Mouse (Mus musculus): Measurements from ENCODE around the gene Zfp131. TPM values are rescaled to one million over a fixed set of nuclear protein-coding genes. Genes with fewer than 3 reads are reported as not detected.
"Not testable (repeated sequence)": the region's sequence is repeated elsewhere in the genome, so short reads cannot be mapped to it uniquely, and the experiment has no call there.

Zfp131 gene
- polyA plus RNA-seq (2015; fragmentation: Nextera tagmentation; extraction: Ambion mirVana): 18.2 and 18.3 TPM in 2 replicates

DNA sequence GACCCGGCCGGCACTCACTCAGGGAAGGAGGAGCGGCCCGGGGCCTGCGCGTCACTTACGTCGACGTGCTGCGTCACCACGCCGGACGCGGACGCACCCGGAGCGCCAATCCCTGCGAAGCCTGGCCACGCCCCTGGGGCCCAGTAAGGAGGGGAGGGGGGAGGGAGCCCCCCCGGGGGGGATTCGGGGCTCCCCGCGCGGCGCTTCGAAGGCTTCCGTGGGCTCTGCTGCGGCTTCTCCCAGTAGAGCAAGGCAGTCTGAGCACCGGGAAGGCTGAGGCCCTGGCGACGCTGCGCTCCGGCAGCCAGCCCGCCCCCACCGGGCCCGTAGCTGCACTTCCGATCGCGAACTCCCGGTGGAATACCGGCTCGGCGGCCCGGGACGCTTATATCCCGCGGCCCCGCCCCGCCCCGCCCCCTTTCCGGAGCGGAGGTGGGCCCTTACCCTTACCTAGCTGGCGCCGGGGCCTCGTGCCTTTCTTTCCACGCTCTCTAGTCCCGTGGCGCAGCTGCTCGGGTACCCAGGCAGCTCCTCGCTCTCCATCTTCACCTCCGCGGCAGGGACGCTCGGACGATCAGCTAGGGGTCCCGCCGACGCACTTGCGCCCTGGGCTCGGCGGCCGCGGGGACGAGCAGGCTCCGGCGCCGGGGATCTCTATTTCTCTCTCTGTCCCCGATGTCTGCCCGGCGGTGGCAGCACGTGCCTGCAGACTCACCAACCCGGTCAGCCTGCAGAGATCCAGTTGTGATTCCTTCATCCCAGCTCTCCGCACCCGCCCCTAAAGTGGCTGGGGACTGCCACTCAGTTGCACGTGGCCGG is at the start of gene Zfp131:
TSS of gene Zfp131 (minus strand) at position 129 of the 819 bp plus-strand sequence.
- peak within 1 kb of the TSS; percentile 90 for H3K4me2 ChIP-seq (replicated peaks; ENCODE audit: low read depth)
- peak within 1 kb of the TSS; percentile 97 for H3K27ac ChIP-seq (replicated peaks)
- H3K36me3 ChIP-seq (ENCODE audit: control insufficient read depth, insufficient read depth, low read length): peaks cover 5% of the 10 kb centered on the region
- H3K27me3 ChIP-seq (ENCODE audit: control insufficient read depth, insufficient read depth, low read length): no peaks in the 10 kb centered on the region
- H3K4me3 ChIP-seq (ENCODE audit: low read depth, low read length): peak within 1 kb of the TSS; percentile 82
- DNase-seq (ENCODE audit: low spot score) (peak; percentile 96), ATAC-seq (ENCODE audit: low FRiP score, low TSS enrichment) (peak; percentile 99)
- WGBS: under 1% methylated on average over 45 of the region's 86 CpGs
- H3K9me3 ChIP-seq (ENCODE audit: control insufficient read depth, low read length): no peaks in the 10 kb centered on the region
- H3K9ac ChIP-seq (ENCODE audit: low read length): peak within 1 kb of the TSS; percentile 91
- H3K4me1 ChIP-seq (replicated peaks; ENCODE audit: control insufficient read depth, insufficient read depth): peaks cover 6% of the 10 kb centered on the region; the same call in 1 of the 2 replicates
- TF ChIP-seq EP300 (optimal IDR thresholded peaks at IDR 0.05): no peak
- TF ChIP-seq CTCF (IDR thresholded peaks at IDR 0.05; ENCODE audit: low read depth): peak; percentile 9; the same call in 1 of the 2 replicates

DNA sequence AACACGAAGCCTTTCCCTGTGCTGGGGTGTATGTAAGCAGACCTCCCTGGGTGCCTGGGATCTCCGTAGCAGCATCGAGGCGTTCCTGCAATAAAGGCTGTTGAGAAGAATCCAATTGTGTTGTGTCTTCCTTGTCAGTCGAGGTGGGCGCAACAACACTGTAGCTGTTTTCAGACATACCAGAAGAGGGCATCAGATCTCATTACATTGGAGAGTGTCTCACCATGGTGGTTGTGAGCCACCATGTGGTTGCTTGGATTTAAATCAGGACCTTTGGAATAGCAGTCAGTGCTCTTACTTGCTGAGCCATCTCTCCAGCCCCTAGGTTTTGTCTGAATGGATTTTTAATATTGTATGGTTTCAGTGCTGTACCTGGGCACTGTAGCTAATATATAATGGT is 49.3 kb upstream of the Zfp131 start:
- H3K27me3 ChIP-seq (ENCODE audit: control insufficient read depth, insufficient read depth, low read length); H3K4me2 ChIP-seq (replicated peaks; ENCODE audit: low read depth); H3K4me3 ChIP-seq (ENCODE audit: low read depth, low read length); H3K9ac ChIP-seq (ENCODE audit: low read length); H3K36me3 ChIP-seq (ENCODE audit: control insufficient read depth, insufficient read depth, low read length); ATAC-seq (ENCODE audit: low FRiP score, low TSS enrichment); H3K4me1 ChIP-seq (replicated peaks; ENCODE audit: control insufficient read depth, insufficient read depth); H3K9me3 ChIP-seq (ENCODE audit: control insufficient read depth, low read length); DNase-seq (ENCODE audit: low spot score); H3K27ac ChIP-seq (replicated peaks): not testable (repeated sequence)
- TF ChIP-seq CTCF (IDR thresholded peaks at IDR 0.05; ENCODE audit: low read depth): peak; percentile 53
- 26% methylated on average over 6 of the region's 6 CpGs for WGBS

DNA sequence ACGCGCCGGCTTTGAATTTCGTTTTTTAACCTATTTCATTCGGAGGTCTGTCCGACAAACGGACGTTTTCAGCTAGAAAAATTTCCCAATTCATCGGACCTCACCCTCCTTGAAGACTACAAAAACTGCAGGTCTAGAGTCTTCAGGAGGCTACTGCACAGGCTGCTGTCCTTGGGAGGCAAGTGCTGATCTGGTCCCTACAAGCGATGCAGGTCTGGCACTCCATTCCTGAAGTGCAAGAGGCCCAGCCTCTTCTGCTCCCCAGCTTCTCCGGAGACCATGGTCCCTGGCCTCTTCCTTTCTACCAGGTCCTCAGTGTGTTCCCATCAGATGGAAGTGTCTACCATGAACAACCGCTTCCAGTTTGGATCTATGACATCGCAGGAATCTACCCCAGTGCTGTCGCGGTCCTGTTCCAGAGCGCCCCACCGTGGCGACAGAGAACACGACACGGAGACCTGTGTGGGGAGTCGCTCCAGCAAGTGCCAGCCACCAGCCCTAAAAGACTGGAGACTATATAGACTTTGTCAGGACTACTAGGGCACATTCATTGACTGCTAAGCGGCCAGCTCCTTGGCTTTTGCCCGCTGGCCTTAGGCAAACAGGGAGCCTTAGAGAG is 47.1 kb upstream of the Zfp131 start:
- peak; percentile 50 for DNase-seq (ENCODE audit: low spot score)
- not testable (repeated sequence) for H3K36me3 ChIP-seq (ENCODE audit: control insufficient read depth, insufficient read depth, low read length); H3K4me1 ChIP-seq (replicated peaks; ENCODE audit: control insufficient read depth, insufficient read depth); H3K4me2 ChIP-seq (replicated peaks; ENCODE audit: low read depth); H3K9me3 ChIP-seq (ENCODE audit: control insufficient read depth, low read length); ATAC-seq (ENCODE audit: low FRiP score, low TSS enrichment); H3K27ac ChIP-seq (replicated peaks); H3K9ac ChIP-seq (ENCODE audit: low read length); H3K4me3 ChIP-seq (ENCODE audit: low read depth, low read length); H3K27me3 ChIP-seq (ENCODE audit: control insufficient read depth, insufficient read depth, low read length)
- WGBS: 5% methylated on average over 14 of the region's 23 CpGs
- peak; percentile 46 for TF ChIP-seq CTCF (IDR thresholded peaks at IDR 0.05; ENCODE audit: low read depth)

DNA sequence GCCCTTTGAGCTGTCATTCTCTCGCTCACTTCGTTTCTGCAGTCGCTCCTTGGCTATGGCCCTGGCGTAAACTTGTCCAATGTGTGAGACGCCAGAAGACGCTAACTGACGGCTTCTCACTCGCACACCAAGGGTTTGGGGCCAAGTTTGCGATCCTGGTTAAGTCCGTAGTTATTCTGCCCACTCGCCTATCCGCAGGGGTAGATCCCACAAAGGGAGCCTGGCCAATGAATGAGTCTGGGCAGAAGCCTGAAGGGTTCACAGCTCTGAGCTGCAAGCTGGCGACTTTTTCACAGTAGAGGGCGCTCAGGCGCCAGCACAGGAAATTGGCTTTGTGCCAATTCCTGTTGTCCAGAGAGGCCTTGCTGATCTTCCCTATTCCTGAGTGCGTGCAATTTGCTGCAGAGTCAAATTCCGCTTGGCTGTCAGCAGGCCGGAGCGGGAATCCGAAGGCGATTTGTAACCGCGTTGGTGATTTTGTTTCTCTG is 45.7 kb upstream of the Zfp131 start:
- not testable (repeated sequence) for H3K9ac ChIP-seq (ENCODE audit: low read length); DNase-seq (ENCODE audit: low spot score); H3K27me3 ChIP-seq (ENCODE audit: control insufficient read depth, insufficient read depth, low read length); H3K9me3 ChIP-seq (ENCODE audit: control insufficient read depth, low read length); H3K36me3 ChIP-seq (ENCODE audit: control insufficient read depth, insufficient read depth, low read length); H3K4me1 ChIP-seq (replicated peaks; ENCODE audit: control insufficient read depth, insufficient read depth); H3K27ac ChIP-seq (replicated peaks)
- WGBS: 10% methylated on average over 18 of the region's 23 CpGs
- peak overlapping the region; percentile 6; the same call in 1 of the 2 replicates for H3K4me3 ChIP-seq (ENCODE audit: low read depth, low read length)
- peak; percentile 73 for ATAC-seq (ENCODE audit: low FRiP score, low TSS enrichment)
- TF ChIP-seq CTCF (IDR thresholded peaks at IDR 0.05; ENCODE audit: low read depth): peak; percentile 48
- H3K4me2 ChIP-seq (replicated peaks; ENCODE audit: low read depth): peak overlapping the region; percentile 37

DNA sequence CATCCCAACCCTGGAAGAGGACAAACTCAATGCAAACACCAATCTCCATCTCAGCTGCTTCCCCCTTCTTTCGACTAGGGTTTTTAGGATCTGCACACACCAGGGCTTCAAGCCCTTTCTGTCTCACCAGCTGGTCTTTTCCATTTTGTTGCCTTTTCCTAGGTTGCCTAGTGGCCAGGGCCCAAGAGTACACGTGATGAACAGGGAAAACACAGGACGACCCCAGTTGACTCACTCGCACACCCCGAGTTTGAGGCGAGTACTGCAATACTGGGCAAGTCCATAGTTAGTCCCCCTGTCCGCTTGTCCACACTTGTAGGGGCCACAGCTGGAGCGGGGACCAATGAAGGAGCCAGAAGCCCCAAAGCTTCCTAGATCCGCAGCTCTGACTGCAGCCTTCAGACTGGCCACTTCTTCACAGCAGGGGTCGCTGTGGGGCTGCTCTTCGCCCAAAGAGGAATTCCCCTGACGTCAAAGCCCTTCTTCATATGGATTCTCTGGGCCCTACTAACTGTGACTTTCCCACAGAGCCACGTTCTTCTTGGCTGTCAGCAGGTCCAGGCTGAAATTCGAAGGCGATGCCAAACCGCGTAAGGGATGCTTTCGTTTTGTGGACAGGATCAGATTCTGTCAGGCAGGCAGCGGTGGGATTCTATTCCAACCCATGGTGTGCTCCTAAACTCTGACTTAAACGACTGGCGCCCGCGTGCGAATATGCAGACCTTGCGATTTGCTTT is 44.8 kb upstream of the Zfp131 start, which contains the start of gene D13Ertd608e:
TSS of gene D13Ertd608e (plus strand) at position 687 of the 737 bp plus-strand sequence.
- peak; percentile 66 for TF ChIP-seq CTCF (IDR thresholded peaks at IDR 0.05; ENCODE audit: low read depth)
- H3K9ac ChIP-seq (ENCODE audit: low read length); H3K9me3 ChIP-seq (ENCODE audit: control insufficient read depth, low read length); H3K27me3 ChIP-seq (ENCODE audit: control insufficient read depth, insufficient read depth, low read length); H3K36me3 ChIP-seq (ENCODE audit: control insufficient read depth, insufficient read depth, low read length); H3K27ac ChIP-seq (replicated peaks); H3K4me1 ChIP-seq (replicated peaks; ENCODE audit: control insufficient read depth, insufficient read depth): not testable (repeated sequence)
- peak; percentile 58 for DNase-seq (ENCODE audit: low spot score)
- ATAC-seq (ENCODE audit: low FRiP score, low TSS enrichment): peak; percentile 67
- peak within 1 kb of the TSS; percentile 6; the same call in 1 of the 2 replicates for H3K4me3 ChIP-seq (ENCODE audit: low read depth, low read length)
- WGBS: 11% methylated on average over 18 of the region's 25 CpGs
- peak within 1 kb of the TSS; percentile 37 for H3K4me2 ChIP-seq (replicated peaks; ENCODE audit: low read depth)

DNA sequence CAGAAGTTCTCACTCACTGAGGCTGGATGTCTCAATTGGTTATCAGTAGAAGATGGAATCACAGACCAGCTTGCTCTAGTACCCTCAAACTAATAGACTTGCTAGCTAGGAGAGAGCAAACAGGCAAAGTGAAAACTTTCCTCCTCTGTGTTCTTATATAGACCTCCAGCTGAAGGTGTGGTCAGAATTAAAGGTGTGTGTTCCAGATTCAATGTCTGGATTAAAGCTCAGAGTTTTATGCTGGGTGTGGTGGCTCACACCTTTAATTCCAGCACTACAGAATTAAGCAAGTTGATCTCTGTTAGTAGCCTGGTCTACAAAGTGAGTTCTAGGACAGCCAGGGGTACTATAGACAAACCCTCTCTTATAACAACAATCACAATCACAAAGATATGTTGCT is 39.4 kb upstream of the Zfp131 start, which contains the start of gene AF067063:
TSS of gene AF067063 (minus strand) at position 101 of the 400 bp plus-strand sequence.
- not testable (repeated sequence) for H3K4me2 ChIP-seq (replicated peaks; ENCODE audit: low read depth); H3K9me3 ChIP-seq (ENCODE audit: control insufficient read depth, low read length); H3K27me3 ChIP-seq (ENCODE audit: control insufficient read depth, insufficient read depth, low read length); H3K27ac ChIP-seq (replicated peaks); H3K36me3 ChIP-seq (ENCODE audit: control insufficient read depth, insufficient read depth, low read length); H3K4me1 ChIP-seq (replicated peaks; ENCODE audit: control insufficient read depth, insufficient read depth); DNase-seq (ENCODE audit: low spot score); H3K9ac ChIP-seq (ENCODE audit: low read length); H3K4me3 ChIP-seq (ENCODE audit: low read depth, low read length); ATAC-seq (ENCODE audit: low FRiP score, low TSS enrichment)

Data from stomach, postnatal 0 days (tissue).